Mouse (Mus musculus) erythroblast, embryonic 14.5 days (primary cell): ENCODE results near the gene Dpp6.

Experiments used
- GATA1 ChIP-seq: IDR thresholded peaks from 2 replicates; pipeline ENCODE4 v1.6.1; 2012; ENCODE audit warnings: low read length, inconsistent platforms, mixed read lengths
- TAL1 ChIP-seq: IDR thresholded peaks from 3 replicates; pipeline ENCODE4 v1.6.1; 2012; ENCODE audit warnings: low read length, inconsistent platforms, mixed read lengths

- no peak for TF ChIP-seq TAL1
- TF ChIP-seq GATA1: no peak
Observed at GRCm38 (mm10) chr5:27251361-27251760, 434.4 kb downstream of the Dpp6 start.
